Mouse (Mus musculus): ENCODE data around the gene Pprc1. TPM values are rescaled to one million over a fixed set of nuclear protein-coding genes. Genes with fewer than 3 reads are reported as not detected.

Gene Pprc1
- polyA plus RNA-seq, 1 experiment from 2014 or later, result 42.6 TPM

DNA sequence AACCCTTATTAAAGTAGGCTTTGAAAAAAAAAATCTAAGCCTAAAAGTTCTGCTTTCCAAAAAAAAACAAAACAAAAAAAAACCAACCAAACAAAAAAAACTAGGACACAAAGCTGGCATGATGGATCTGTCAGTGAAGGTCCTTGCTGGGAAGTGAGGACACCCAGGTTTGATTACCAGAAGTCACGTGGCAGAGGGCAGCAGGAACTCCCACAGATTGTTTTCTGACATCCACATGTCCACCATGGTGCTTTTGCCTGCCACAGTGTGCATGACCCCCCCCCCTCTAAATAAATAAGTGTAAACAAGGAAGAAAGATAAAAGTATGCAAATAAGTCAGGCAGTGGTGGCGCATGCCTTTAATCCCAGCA lies 59.5 kb downstream of the Pprc1 start:
- Histone ChIP-seq H3K9ac (no peak overlapping the region), H3K9me3 (no peaks in the 10 kb centered on the region), H3K4me1 (no peaks in the 10 kb centered on the region), H3K4me3 (no peak overlapping the region), H3K27ac (no peak overlapping the region), H3K4me2 (replicated peaks) (no peak overlapping the region), H3K36me3 (no peaks in the 10 kb centered on the region), H3K27me3 (no peaks in the 10 kb centered on the region)
- ATAC-seq (ENCODE audit: low FRiP score, low read depth), result no peak
- WGBS, result 79% methylated on average over 2 of the region's 2 CpGs

DNA sequence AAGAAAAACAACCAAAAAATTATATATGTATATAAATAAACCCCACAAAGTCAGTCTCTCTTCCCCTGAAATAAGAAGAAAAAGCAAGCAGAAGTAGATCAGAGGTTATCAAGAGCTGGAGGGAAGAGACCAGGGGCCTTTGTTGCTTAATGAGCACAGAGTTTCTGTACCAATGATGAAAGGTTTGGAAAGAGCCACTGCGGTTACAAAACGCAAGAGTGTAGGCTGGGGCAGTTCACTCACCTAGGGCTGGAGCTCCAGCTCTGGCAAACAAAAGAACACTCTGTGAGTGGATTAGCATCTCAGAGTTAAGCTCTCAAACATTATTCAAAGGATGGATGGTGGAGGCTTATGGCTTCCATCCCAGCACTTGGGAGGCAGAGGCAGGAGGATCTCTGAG lies 65.5 kb downstream of the Pprc1 start:
- no peaks in the 10 kb centered on the region for H3K27me3 ChIP-seq
- no peaks in the 10 kb centered on the region for H3K9me3 ChIP-seq
- H3K4me3 ChIP-seq, result no peak overlapping the region
- 81% methylated on average over 2 of the region's 2 CpGs for WGBS
- H3K4me2 ChIP-seq (replicated peaks), result no peak overlapping the region
- H3K27ac ChIP-seq, result no peak overlapping the region
- no peaks in the 10 kb centered on the region for H3K36me3 ChIP-seq
- no peaks in the 10 kb centered on the region for H3K4me1 ChIP-seq
- no peak overlapping the region for H3K9ac ChIP-seq
- ATAC-seq (ENCODE audit: low FRiP score, low read depth), result no peak

GRCm38 (mm10) chr19:46110781-46111180 lies 66.1 kb downstream of the Pprc1 start:
- Histone ChIP-seq H3K4me1 (no peaks in the 10 kb centered on the region), H3K9ac (no peak overlapping the region), H3K9me3 (no peaks in the 10 kb centered on the region), H3K27me3 (no peaks in the 10 kb centered on the region), H3K27ac (no peak overlapping the region), H3K4me3 (no peak overlapping the region), H3K4me2 (replicated peaks) (no peak overlapping the region), H3K36me3 (no peaks in the 10 kb centered on the region)
- 85% methylated on average over 5 of the region's 5 CpGs for WGBS
- no peak for ATAC-seq (ENCODE audit: low FRiP score, low read depth)

DNA sequence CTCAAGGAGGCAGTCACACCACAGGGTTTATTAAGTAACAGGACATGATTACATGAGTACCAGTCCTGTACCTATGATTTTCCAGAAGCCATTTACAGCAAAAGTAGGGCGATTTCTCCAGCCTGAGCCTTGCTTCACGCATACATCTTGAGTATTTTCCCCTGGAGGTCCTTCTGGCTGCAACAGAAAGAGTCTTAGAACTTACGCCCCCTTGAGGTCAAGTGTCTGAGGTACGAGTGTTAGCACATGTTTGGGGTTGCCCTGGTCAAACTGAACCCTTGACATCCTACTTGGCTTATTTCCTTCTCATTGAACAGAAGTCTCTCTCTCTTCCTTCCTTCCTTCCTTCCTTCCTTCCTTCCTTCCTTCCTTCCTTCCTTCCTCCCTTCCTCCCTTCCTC lies 69.9 kb downstream of the Pprc1 start:
- 59% methylated on average over 4 of the region's 4 CpGs for WGBS
- Histone ChIP-seq H3K9me3 (no peaks in the 10 kb centered on the region), H3K36me3 (no peaks in the 10 kb centered on the region), H3K4me1 (no peaks in the 10 kb centered on the region), H3K27ac (no peak overlapping the region), H3K4me3 (no peak overlapping the region), H3K27me3 (no peaks in the 10 kb centered on the region), H3K4me2 (replicated peaks) (no peak overlapping the region), H3K9ac (no peak overlapping the region)
- no peak for ATAC-seq (ENCODE audit: low FRiP score, low read depth)

DNA sequence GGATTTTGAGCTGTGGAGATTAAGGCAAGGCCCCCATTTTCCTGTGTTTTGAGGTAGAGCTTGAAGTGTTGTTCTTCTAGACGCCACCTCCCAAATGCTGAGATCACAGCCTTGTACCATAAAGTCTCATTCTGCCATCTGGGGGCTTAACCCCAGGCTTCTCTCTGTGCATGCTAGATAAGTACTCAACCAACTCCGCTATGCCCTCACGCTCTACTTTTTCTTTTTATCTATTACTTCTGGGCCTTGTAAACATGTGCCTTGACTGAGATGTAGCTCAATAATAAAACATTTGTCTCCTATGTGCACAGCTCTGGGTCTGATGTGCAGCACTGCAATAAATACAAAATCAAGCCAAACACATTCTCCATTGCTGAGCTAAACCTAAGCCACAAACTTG lies 74.8 kb downstream of the Pprc1 start:
- ATAC-seq (ENCODE audit: low FRiP score, low read depth), result no peak
- no peak overlapping the region for H3K4me3 ChIP-seq
- 81% methylated on average over 3 of the region's 3 CpGs for WGBS
- H3K4me1 ChIP-seq, result no peaks in the 10 kb centered on the region
- H3K4me2 ChIP-seq (replicated peaks), result no peak overlapping the region
- H3K27ac ChIP-seq, result no peak overlapping the region
- no peaks in the 10 kb centered on the region for H3K27me3 ChIP-seq
- no peaks in the 10 kb centered on the region for H3K9me3 ChIP-seq
- H3K9ac ChIP-seq, result no peak overlapping the region
- H3K36me3 ChIP-seq, result no peaks in the 10 kb centered on the region

DNA sequence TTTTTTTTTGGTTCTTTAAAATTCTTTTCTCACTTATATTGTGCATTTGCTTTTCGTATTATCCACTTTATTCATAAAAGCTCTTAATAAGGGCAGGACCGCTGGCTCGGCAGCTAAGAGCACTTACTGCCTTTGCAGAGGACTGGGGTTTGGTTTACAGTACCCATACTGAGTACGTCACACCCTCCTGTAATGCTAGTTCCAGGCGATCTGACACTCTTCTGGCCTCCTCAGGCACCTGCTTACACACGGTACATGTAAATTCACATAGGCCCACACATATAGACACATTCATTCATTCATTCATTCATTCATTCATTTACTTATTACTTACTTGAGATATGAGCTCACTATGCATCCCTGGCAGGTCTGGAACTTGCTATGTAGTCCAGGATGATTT lies 76.2 kb downstream of the Pprc1 start:
- no peak for ATAC-seq (ENCODE audit: low FRiP score, low read depth)
- H3K9ac ChIP-seq, result no peak overlapping the region
- no peak overlapping the region for H3K4me3 ChIP-seq
- H3K36me3 ChIP-seq, result no peaks in the 10 kb centered on the region
- H3K27ac ChIP-seq, result no peak overlapping the region
- H3K4me1 ChIP-seq, result no peaks in the 10 kb centered on the region
- H3K4me2 ChIP-seq (replicated peaks), result no peak overlapping the region
- H3K9me3 ChIP-seq, result no peaks in the 10 kb centered on the region
- H3K27me3 ChIP-seq, result no peaks in the 10 kb centered on the region
- 71% methylated on average over 6 of the region's 6 CpGs for WGBS

Other genes starting within 250 kb of the Pprc1 start
- gene Kcnip2, start 228.8 kb upstream of the Pprc1 start, polyA plus RNA-seq (2015; fragmentation: Nextera tagmentation; extraction: Ambion mirVana), result 0.55 and 0.70 TPM in 2 replicates
- 20.5 and 22.1 TPM in 2 replicates for gene Armh3, start 46.4 kb upstream of the Pprc1 start, polyA plus RNA-seq (2015; fragmentation: Nextera tagmentation; extraction: Ambion mirVana)
- 7.3 and 8.1 TPM in 2 replicates for gene Hps6, start 41.4 kb upstream of the Pprc1 start, polyA plus RNA-seq (2015; fragmentation: Nextera tagmentation; extraction: Ambion mirVana)
- gene Ldb1, start 328 bp downstream of the Pprc1 start, polyA plus RNA-seq (2015; fragmentation: Nextera tagmentation; extraction: Ambion mirVana), result 114 and 123 TPM in 2 replicates
- 89.1 and 93.5 TPM in 2 replicates for gene Nolc1, start 31.0 kb downstream of the Pprc1 start, polyA plus RNA-seq (2015; fragmentation: Nextera tagmentation; extraction: Ambion mirVana)
- 0.52 and 0.59 TPM in 2 replicates for gene Elovl3, start 87.0 kb downstream of the Pprc1 start, polyA plus RNA-seq (2015; fragmentation: Nextera tagmentation; extraction: Ambion mirVana)
- gene Pitx3, start 103.4 kb downstream of the Pprc1 start, polyA plus RNA-seq (2015; fragmentation: Nextera tagmentation; extraction: Ambion mirVana), result 6.8 and 9.1 TPM in 2 replicates
- gene Gbf1, start 107.6 kb downstream of the Pprc1 start, polyA plus RNA-seq (2015; fragmentation: Nextera tagmentation; extraction: Ambion mirVana), result 62.6 and 73.6 TPM in 2 replicates